Mouse (Mus musculus) left cerebral cortex, adult 8-10 months (tissue): Measurements from ENCODE around the gene Gm3776. TPM values are rescaled to one million over a fixed set of nuclear protein-coding genes. Genes with fewer than 3 reads are reported as not detected.
"Not testable (repeated sequence)": the region's sequence is repeated elsewhere in the genome, so short reads cannot be mapped to it uniquely, and the experiment has no call there.

ENCODE experiments used
- DNase-seq, 2 experiments: peaks; one replicate each; pipeline ENCODE4 v3.0.0; 2022; ENCODE audit warnings: low spot score in 2 of 2
- total RNA-seq, 4 experiments: library from RNA; stranded (reverse); gene quantifications; 2 replicates each; pipeline ENCODE4 v1.2.4; 2022

The Gm3776 gene
- total RNA-seq, 4 experiments from 2014 or later, result not detected

DNA sequence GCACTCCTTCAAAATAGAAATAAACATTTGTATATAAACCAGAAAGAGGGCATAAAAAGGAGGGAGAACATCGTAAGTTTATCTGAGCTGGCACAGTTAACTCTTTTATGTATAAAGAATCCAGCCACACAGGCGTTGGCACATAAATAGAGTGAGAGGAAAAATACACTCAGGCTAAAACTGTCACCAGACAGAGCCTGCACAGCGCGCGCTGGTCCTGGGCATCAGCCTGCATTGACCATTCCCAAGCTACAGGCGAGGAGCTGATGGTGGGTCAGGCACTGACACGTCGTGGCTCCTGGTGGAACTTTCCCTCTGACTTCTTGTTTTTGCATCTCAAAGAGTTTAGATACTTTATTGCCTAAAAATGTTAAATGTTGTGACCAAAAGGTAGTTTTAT lies 35.5 kb downstream of the Gm3776 start:
- DNase-seq, result not testable (repeated sequence)

DNA sequence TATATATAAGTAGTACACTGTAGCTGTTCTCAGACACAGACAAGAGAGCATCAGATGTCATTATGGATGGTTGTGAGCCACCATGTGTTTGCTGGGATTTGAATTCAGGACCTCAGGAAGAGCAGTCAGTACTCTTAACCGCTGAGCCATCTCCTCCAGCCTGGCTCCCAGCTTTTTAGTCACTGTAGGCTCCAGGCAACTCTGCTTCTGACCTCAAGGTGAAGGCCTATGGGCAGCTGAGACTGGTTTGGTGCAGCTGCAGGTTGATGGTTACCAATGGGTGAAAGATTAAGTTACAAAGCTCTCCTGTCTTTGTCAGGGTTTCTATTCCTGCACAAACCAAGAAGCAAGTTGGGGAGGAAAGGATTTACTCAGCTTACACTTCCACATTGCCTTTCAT lies 36.8 kb downstream of the Gm3776 start:
- not testable (repeated sequence) for DNase-seq

GRCm38 (mm10) chr9:78294781-78295180 lies 37.9 kb downstream of the Gm3776 start:
- DNase-seq, result not testable (repeated sequence)

GRCm38 (mm10) chr9:78296089-78296488 lies 39.2 kb downstream of the Gm3776 start:
- DNase-seq, result peak in 1 of 2 experiments; percentile 13

DNA sequence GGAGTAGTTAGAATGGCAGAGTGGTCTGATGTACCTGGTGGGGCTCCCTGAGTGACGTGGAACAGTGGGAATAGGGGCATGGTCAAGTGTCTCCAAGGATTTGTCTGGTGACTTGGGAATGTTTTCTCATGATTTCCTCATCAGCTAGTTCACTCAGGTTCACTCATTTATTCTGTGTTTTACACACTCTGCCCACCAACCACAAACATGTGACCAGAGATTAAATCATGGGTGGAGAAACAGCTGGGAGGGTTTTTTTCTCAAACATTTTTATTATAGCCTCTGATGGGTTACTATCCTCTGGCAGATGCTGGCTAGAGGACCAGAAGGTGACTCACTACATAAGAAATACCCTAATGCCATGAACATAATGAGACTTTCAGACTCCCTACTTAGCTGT lies 41.3 kb downstream of the Gm3776 start:
- no peak for DNase-seq

DNA sequence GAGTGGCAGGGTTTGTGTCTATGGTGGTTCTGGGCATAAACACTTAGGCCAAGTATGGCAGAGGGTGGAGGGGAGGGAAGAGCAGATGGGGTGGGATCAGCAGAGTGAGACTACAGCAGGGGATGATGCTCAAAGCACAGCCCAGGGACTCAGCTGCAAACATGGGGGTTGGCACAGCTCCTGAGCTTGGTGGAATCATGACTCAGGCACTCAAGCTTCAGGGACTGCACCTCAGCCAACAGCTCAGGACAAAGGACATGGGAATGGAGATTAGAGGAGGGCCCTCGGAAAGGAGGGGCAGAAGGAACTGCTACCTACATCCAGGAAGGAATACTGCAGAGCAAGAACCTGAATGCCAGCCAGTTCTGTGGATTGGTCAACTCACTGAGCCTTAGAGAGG lies 42.2 kb downstream of the Gm3776 start:
- DNase-seq, result not testable (repeated sequence)

DNA sequence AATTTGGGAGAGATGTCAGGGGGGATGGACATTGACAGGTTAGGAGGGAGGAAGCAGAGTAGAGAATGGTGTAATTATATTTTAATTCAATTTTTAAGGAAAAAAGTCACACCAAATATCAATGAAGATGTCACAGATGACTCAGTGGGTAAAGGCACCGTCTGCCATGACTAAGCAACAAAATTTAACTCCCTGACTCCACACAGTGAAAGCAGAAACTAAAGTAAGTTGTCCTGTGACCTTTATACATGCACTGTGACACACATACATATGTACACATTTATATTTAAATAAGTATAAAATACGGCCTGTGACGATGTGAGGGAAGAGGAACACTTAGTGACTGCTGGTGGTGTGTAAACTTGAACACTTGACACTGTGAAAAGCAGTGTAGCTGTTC lies 51.2 kb downstream of the Gm3776 start:
- not testable (repeated sequence) for DNase-seq

DNA sequence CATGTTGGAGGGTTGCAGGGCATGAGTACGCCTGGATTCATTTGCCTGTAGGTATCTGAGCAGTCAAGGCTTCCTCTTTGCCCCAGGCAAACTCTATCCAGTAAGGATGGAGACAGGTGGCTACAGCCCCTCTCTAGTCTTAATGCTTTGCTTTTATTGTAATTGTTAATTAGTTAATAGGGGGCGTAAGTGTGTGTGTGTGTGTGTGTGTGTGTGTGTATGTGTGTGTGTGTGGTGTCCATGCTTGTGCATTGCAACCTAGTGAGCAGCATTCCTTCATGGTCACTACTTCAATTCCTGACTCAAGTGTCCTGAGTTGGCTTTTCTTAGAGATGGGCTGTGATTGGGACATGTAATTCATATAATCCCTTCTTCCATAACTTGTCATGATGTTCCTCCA lies 57.8 kb downstream of the Gm3776 start, which contains the start of gene Omt2a:
Gene Omt2a, minus strand, starts transcription at position 101 of the 400 bp plus-strand sequence.
- DNase-seq, result no peak

Other genes starting within 250 kb of the Gm3776 start
- not detected for gene Gcm1, start 205.2 kb upstream of the Gm3776 start, total RNA-seq
- 100 to 1,000 TPM in 3 of 4 experiments, 10 to 100 TPM in 1; 99.4 to 119 (median 108) TPM for gene Fbxo9, start 148.1 kb upstream of the Gm3776 start, total RNA-seq
- 10 to 100 TPM; 15.2 to 18.3 (median 16.6) TPM for gene Ick, start 147.9 kb upstream of the Gm3776 start, total RNA-seq
- 10 to 100 TPM; 33.6 to 43.8 (median 38.8) TPM for gene Gsta4, start 74.4 kb upstream of the Gm3776 start, total RNA-seq
- under 1 TPM in 1 of 4 experiments, not detected in 3; 0.60 TPM for gene Gsta1, start 26.5 kb upstream of the Gm3776 start, total RNA-seq
- not detected for gene Gm10639, start 32.8 kb downstream of the Gm3776 start, total RNA-seq
- gene Omt2a, start 57.7 kb downstream of the Gm3776 start, total RNA-seq, result not detected
- gene Omt2b, start 70.5 kb downstream of the Gm3776 start, total RNA-seq, result not detected
- not detected for gene Gsta2, start 98.7 kb downstream of the Gm3776 start, total RNA-seq
- gene Dppa5a, start 111.0 kb downstream of the Gm3776 start, total RNA-seq, result under 1 TPM in 1 of 4 experiments, not detected in 3; 0.65 TPM
- gene Ooep, start 121.6 kb downstream of the Gm3776 start, total RNA-seq, result not detected
- gene Ddx43, start 138.6 kb downstream of the Gm3776 start, total RNA-seq, result under 1 TPM in 2 of 4 experiments, not detected in 2; 0.25 to 0.33 TPM
- 1 to 10 TPM in 1 of 4 experiments, under 1 TPM in 3; 0.52 to 1.1 (median 0.65) TPM for gene Cgas, start 186.1 kb downstream of the Gm3776 start, total RNA-seq
- 10 to 100 TPM; 22.9 to 29.3 (median 26.9) TPM for gene Mto1, start 191.1 kb downstream of the Gm3776 start, total RNA-seq
- under 1 TPM; 0.40 to 0.54 (median 0.47) TPM for gene Gm17324, start 191.7 kb downstream of the Gm3776 start, total RNA-seq
- 1,000 to 10,000 TPM; 2,343 to 2,844 (median 2,594) TPM for gene Eef1a1, start 232.0 kb downstream of the Gm3776 start, total RNA-seq